Mouse (Mus musculus) spleen, adult 12 weeks (tissue): ENCODE results near the gene Wars.

Experiments used
- DNase-seq: peaks from one replicate; pipeline ENCODE4 v3.0.0; 2022; ENCODE audit warnings: low spot score

Gene Wars

GRCm38 (mm10) chr12:108909846-108910433 lies 16.0 kb upstream of the Wars start:
- DNase-seq: no peak

- no peak for DNase-seq
Observed at GRCm38 (mm10) chr12:108906398-108906797, 12.4 kb upstream of the Wars start.

GRCm38 (mm10) chr12:108905620-108906302 lies 11.8 kb upstream of the Wars start:
- no peak for DNase-seq

- DNase-seq: no peak
Observed at GRCm38 (mm10) chr12:108904276-108904653, 10.3 kb upstream of the Wars start.

- DNase-seq: no peak
Observed at GRCm38 (mm10) chr12:108903600-108904275, 9.8 kb upstream of the Wars start.

- peak; percentile 27 for DNase-seq
Observed at GRCm38 (mm10) chr12:108902940-108903339, 9.0 kb upstream of the Wars start.

GRCm38 (mm10) chr12:108901346-108901745 lies 7.4 kb upstream of the Wars start:
- no peak for DNase-seq

GRCm38 (mm10) chr12:108896006-108896405 lies 2.0 kb upstream of the Wars start:
- no peak for DNase-seq

- DNase-seq: no peak
Observed at GRCm38 (mm10) chr12:108894432-108894816, 450 bp upstream of the Wars start.

- DNase-seq: peak; percentile 2
Observed at GRCm38 (mm10) chr12:108892989-108893714, 822 bp downstream of the Wars start, which contains the start of gene Wdr25. Gene Wdr25 (plus strand): TSS chr12:108893631.

- DNase-seq: no peak
Observed at GRCm38 (mm10) chr12:108888632-108889031, 5.3 kb downstream of the Wars start.

GRCm38 (mm10) chr12:108887077-108887476 lies 6.9 kb downstream of the Wars start:
- no peak for DNase-seq

GRCm38 (mm10) chr12:108885906-108886305 lies 8.1 kb downstream of the Wars start:
- DNase-seq: no peak

- DNase-seq: no peak
Observed at GRCm38 (mm10) chr12:108882776-108883175, 11.2 kb downstream of the Wars start.

- DNase-seq: no peak
Observed at GRCm38 (mm10) chr12:108881192-108881591, 12.8 kb downstream of the Wars start.

GRCm38 (mm10) chr12:108880606-108881005 lies 13.4 kb downstream of the Wars start:
- DNase-seq: no peak

- DNase-seq: no peak
Observed at GRCm38 (mm10) chr12:108879138-108879537, 14.8 kb downstream of the Wars start.

- no peak for DNase-seq
Observed at GRCm38 (mm10) chr12:108873122-108873521, 20.9 kb downstream of the Wars start.

- no peak for DNase-seq
Observed at GRCm38 (mm10) chr12:108869575-108869974, 24.4 kb downstream of the Wars start.

GRCm38 (mm10) chr12:108865007-108865494 lies 28.9 kb downstream of the Wars start:
- no peak for DNase-seq

- DNase-seq: no peak
Observed at GRCm38 (mm10) chr12:108858486-108858885, 35.5 kb downstream of the Wars start.

- DNase-seq: no peak
Observed at GRCm38 (mm10) chr12:108857589-108858184, 36.3 kb downstream of the Wars start.
